Mouse (Mus musculus): ENCODE measurements at regions not wholly inside any gene's neighbourhood (a gene's known extent, or its start where the extent isn't known, plus 50 kb on each side); places are given as distances from the start of the nearest gene placed in this dataset.

GRCm38 (mm10) chr3:51073003-51073679 is 151.1 kb upstream of the Noct start:
- TF ChIP-seq ZNF384 (IDR thresholded peaks at IDR 0.05; ENCODE audit: low read depth, low read length) (no peak), MAFK (IDR thresholded peaks at IDR 0.05; ENCODE audit: insufficient read depth, low read depth, low read length) (no peak), ZC3H11A (IDR thresholded peaks at IDR 0.05; ENCODE audit: borderline replicate concordance, low read depth, low read length) (no peak), CHD2 (IDR thresholded peaks at IDR 0.05; ENCODE audit: low read depth, low read length) (no peak), HCFC1 (IDR thresholded peaks at IDR 0.05; ENCODE audit: borderline replicate concordance, insufficient read depth, low read length) (no peak)

Data from ES-E14 (cell line).